Mouse (Mus musculus) hindbrain, embryonic 13.5 days (tissue): ENCODE data around the gene Asb15. TPM values are rescaled to one million over a fixed set of nuclear protein-coding genes. Genes with fewer than 3 reads are reported as not detected.

Experiments
- ATAC-seq: fragments of 200-750 bp; cut with Nextera tagmentation; 2 replicates; pipeline ENCODE4 v1.8.0; 2017; ENCODE audit warnings: moderate TSS enrichment; ENCODE audit not compliant: low FRiP score
- H3K27ac ChIP-seq: fragments of 300-500 bp; sonication (generic); 2 replicates; pipeline ENCODE4 v1.5.1; 2015; ENCODE audit warnings: inconsistent platforms, mild to moderate bottlenecking, moderate library complexity
- H3K27me3 ChIP-seq: fragments of 300-500 bp; sonication (generic); 2 replicates; pipeline ENCODE4 v1.6.1; 2015; ENCODE audit warnings: mild to moderate bottlenecking, inconsistent platforms
- H3K36me3 ChIP-seq: fragments of 300-500 bp; sonication (generic); 2 replicates; pipeline ENCODE4 v1.6.1; 2015; ENCODE audit warnings: mild to moderate bottlenecking, inconsistent platforms
- H3K4me1 ChIP-seq: fragments of 300-500 bp; sonication (generic); replicated peaks from 2 replicates; pipeline ENCODE4 v1.6.1; 2015; ENCODE audit warnings: inconsistent platforms
- H3K4me2 ChIP-seq: fragments of 300-500 bp; sonication (generic); 2 replicates; pipeline ENCODE4 v1.6.1; 2015; ENCODE audit warnings: inconsistent platforms, mild to moderate bottlenecking, moderate library complexity
- H3K4me3 ChIP-seq: fragments of 300-500 bp; sonication (generic); 2 replicates; pipeline ENCODE4 v1.5.1; 2015; ENCODE audit warnings: mild to moderate bottlenecking, inconsistent platforms
- H3K9ac ChIP-seq: fragments of 300-500 bp; sonication (generic); 2 replicates; pipeline ENCODE4 v1.6.1; 2015; ENCODE audit warnings: mild to moderate bottlenecking, inconsistent platforms
- H3K9me3 ChIP-seq: fragments of 300-500 bp; sonication (generic); 2 replicates; pipeline ENCODE4 v1.6.1; 2016; ENCODE audit warnings: inconsistent platforms
- WGBS: fragments of 180-500 bp; shearing (Covaris S2); methylation state at CpG from one replicate; pipeline ENCODE4 v1.1.7; 2015; 5-methylcytosine and 5-hydroxymethylcytosine counted together
- polyA plus RNA-seq: library from polyadenylated mRNA; unstranded; fragments of >200 nt; fragmentation: Nextera tagmentation; extraction: Ambion mirVana; gene quantifications from 2 replicates; pipeline ENCODE4 v1.2.1, GENCODE M21; 2015

The Asb15 gene
- polyA plus RNA-seq, 1 experiment from 2014 or later: not detected

GRCm38 (mm10) chr6:24571126-24571525 is 43.2 kb downstream of the Asb15 start:
- Histone ChIP-seq H3K9ac (no peak overlapping the region), H3K4me3 (no peak overlapping the region), H3K9me3 (no peaks in the 10 kb centered on the region), H3K4me2 (no peak overlapping the region), H3K27ac (no peak overlapping the region), H3K36me3 (no peaks in the 10 kb centered on the region), H3K27me3 (no peaks in the 10 kb centered on the region), H3K4me1 (no peaks in the 10 kb centered on the region)
- no peak for ATAC-seq
- WGBS: 84% methylated on average over 6 of the region's 6 CpGs

- H3K27me3 ChIP-seq: no peaks in the 10 kb centered on the region
- H3K4me1 ChIP-seq: no peaks in the 10 kb centered on the region
- no peaks in the 10 kb centered on the region for H3K9me3 ChIP-seq
- WGBS: 93% methylated on average over 14 of the region's 14 CpGs
- no peak for ATAC-seq
- no peak overlapping the region for H3K27ac ChIP-seq
- no peak overlapping the region for H3K4me2 ChIP-seq
- H3K4me3 ChIP-seq: no peak overlapping the region
- no peak overlapping the region for H3K9ac ChIP-seq
- H3K36me3 ChIP-seq: no peaks in the 10 kb centered on the region
Measured at GRCm38 (mm10) chr6:24572431-24572830, 44.5 kb downstream of the Asb15 start.

GRCm38 (mm10) chr6:24573319-24573718 is 45.4 kb downstream of the Asb15 start:
- H3K4me3 ChIP-seq: no peak overlapping the region
- ATAC-seq: no peak
- no peaks in the 10 kb centered on the region for H3K36me3 ChIP-seq

GRCm38 (mm10) chr6:24583456-24583855 is 55.5 kb downstream of the Asb15 start:
- Histone ChIP-seq H3K36me3 (no peaks in the 10 kb centered on the region), H3K4me2 (no peak overlapping the region), H3K27ac (no peak overlapping the region), H3K9me3 (no peaks in the 10 kb centered on the region), H3K9ac (no peak overlapping the region), H3K4me3 (no peak overlapping the region), H3K4me1 (no peaks in the 10 kb centered on the region), H3K27me3 (no peaks in the 10 kb centered on the region)
- ATAC-seq: no peak
- 81% methylated on average over 3 of the region's 3 CpGs for WGBS

More at GRCm38 (mm10) chr6:24573319-24573718, 45.4 kb downstream of the Asb15 start:
- Histone ChIP-seq H3K9ac (no peak overlapping the region), H3K27me3 (no peaks in the 10 kb centered on the region), H3K4me2 (no peak overlapping the region), H3K9me3 (no peaks in the 10 kb centered on the region), H3K4me1 (no peaks in the 10 kb centered on the region), H3K27ac (no peak overlapping the region)

- WGBS: 68% methylated on average over 9 of the region's 10 CpGs
- H3K9ac ChIP-seq: no peak overlapping the region
- ATAC-seq: no peak
- no peak overlapping the region for H3K27ac ChIP-seq
- no peaks in the 10 kb centered on the region for H3K36me3 ChIP-seq
- no peaks in the 10 kb centered on the region for H3K27me3 ChIP-seq
- no peaks in the 10 kb centered on the region for H3K4me1 ChIP-seq
- no peak overlapping the region for H3K4me3 ChIP-seq
- no peaks in the 10 kb centered on the region for H3K9me3 ChIP-seq
- no peak overlapping the region for H3K4me2 ChIP-seq
Measured at GRCm38 (mm10) chr6:24585431-24586310, 57.7 kb downstream of the Asb15 start.

GRCm38 (mm10) chr6:24586885-24587284 is 58.9 kb downstream of the Asb15 start:
- H3K4me3 ChIP-seq: no peak overlapping the region
- WGBS: 44% methylated on average over 3 of the region's 3 CpGs
- ATAC-seq: no peak

GRCm38 (mm10) chr6:24590282-24590681 is 62.3 kb downstream of the Asb15 start:
- H3K9me3 ChIP-seq: no peaks in the 10 kb centered on the region
- H3K36me3 ChIP-seq: no peaks in the 10 kb centered on the region
- 86% methylated on average over 5 of the region's 5 CpGs for WGBS

More at GRCm38 (mm10) chr6:24586885-24587284, 58.9 kb downstream of the Asb15 start:
- Histone ChIP-seq H3K27ac (no peak overlapping the region), H3K9me3 (no peaks in the 10 kb centered on the region), H3K9ac (no peak overlapping the region), H3K36me3 (no peaks in the 10 kb centered on the region), H3K27me3 (no peaks in the 10 kb centered on the region), H3K4me2 (no peak overlapping the region), H3K4me1 (no peaks in the 10 kb centered on the region)

GRCm38 (mm10) chr6:24591525-24592218 is 63.7 kb downstream of the Asb15 start:
- ATAC-seq: no peak
- 47% methylated on average over 10 of the region's 10 CpGs for WGBS
- Histone ChIP-seq H3K4me3 (no peak overlapping the region), H3K27me3 (no peaks in the 10 kb centered on the region), H3K27ac (no peak overlapping the region), H3K4me2 (no peak overlapping the region), H3K4me1 (no peaks in the 10 kb centered on the region), H3K36me3 (no peaks in the 10 kb centered on the region), H3K9me3 (no peaks in the 10 kb centered on the region), H3K9ac (no peak overlapping the region)

More at GRCm38 (mm10) chr6:24590282-24590681, 62.3 kb downstream of the Asb15 start:
- Histone ChIP-seq H3K4me3 (no peak overlapping the region), H3K4me1 (no peaks in the 10 kb centered on the region), H3K27ac (no peak overlapping the region), H3K27me3 (no peaks in the 10 kb centered on the region), H3K4me2 (no peak overlapping the region), H3K9ac (no peak overlapping the region)
- no peak for ATAC-seq

GRCm38 (mm10) chr6:24597500-24597899 is 69.6 kb downstream of the Asb15 start, which contains the start of gene Lmod2:
Gene Lmod2, plus strand, starts transcription at chr6:24597762.
- Histone ChIP-seq H3K4me3 (no peak within 1 kb of the TSS), H3K27ac (no peak within 1 kb of the TSS), H3K4me2 (no peak within 1 kb of the TSS), H3K4me1 (no peaks in the 10 kb centered on the region), H3K9ac (no peak within 1 kb of the TSS), H3K9me3 (no peaks in the 10 kb centered on the region), H3K36me3 (no peaks in the 10 kb centered on the region), H3K27me3 (no peaks in the 10 kb centered on the region)
- 69% methylated on average over 10 of the region's 10 CpGs for WGBS
- ATAC-seq: no peak

GRCm38 (mm10) chr6:24599179-24599578 is 71.2 kb downstream of the Asb15 start:
- Histone ChIP-seq H3K27me3 (no peaks in the 10 kb centered on the region), H3K4me2 (no peak overlapping the region), H3K4me3 (no peak overlapping the region), H3K27ac (no peak overlapping the region), H3K9ac (no peak overlapping the region), H3K36me3 (no peaks in the 10 kb centered on the region), H3K4me1 (no peaks in the 10 kb centered on the region), H3K9me3 (no peaks in the 10 kb centered on the region)
- ATAC-seq: no peak
- WGBS: 88% methylated on average over 6 of the region's 6 CpGs

GRCm38 (mm10) chr6:24599639-24600038 is 71.7 kb downstream of the Asb15 start:
- H3K4me1 ChIP-seq: no peaks in the 10 kb centered on the region
- H3K4me3 ChIP-seq: no peak overlapping the region
- H3K27me3 ChIP-seq: no peaks in the 10 kb centered on the region
- 80% methylated on average over 5 of the region's 5 CpGs for WGBS
- H3K36me3 ChIP-seq: no peaks in the 10 kb centered on the region
- no peak overlapping the region for H3K9ac ChIP-seq
- no peak for ATAC-seq
- no peak overlapping the region for H3K4me2 ChIP-seq
- no peak overlapping the region for H3K27ac ChIP-seq
- H3K9me3 ChIP-seq: no peaks in the 10 kb centered on the region

- Histone ChIP-seq H3K9ac (no peak overlapping the region), H3K27ac (no peak overlapping the region), H3K4me2 (no peak overlapping the region), H3K4me3 (no peak overlapping the region), H3K27me3 (no peaks in the 10 kb centered on the region), H3K36me3 (no peaks in the 10 kb centered on the region), H3K9me3 (no peaks in the 10 kb centered on the region), H3K4me1 (no peaks in the 10 kb centered on the region)
- no peak for ATAC-seq
- WGBS: 84% methylated on average over 6 of the region's 6 CpGs
Measured at GRCm38 (mm10) chr6:24600134-24600533, 72.2 kb downstream of the Asb15 start.
